Mouse (Mus musculus): ENCODE data around the gene Cit.

GRCm38 (mm10) chr5:115977757-115978156 is 132.7 kb downstream of the Cit start:
- TF ChIP-seq CTCF (IDR thresholded peaks at IDR 0.05) (no peak), EP300 (IDR thresholded peaks at IDR 0.05) (no peak; the same call in 1 of the 2 replicates)
